Mouse (Mus musculus): ENCODE measurements at regions not wholly inside any gene's neighbourhood (a gene's known extent, or its start where the extent isn't known, plus 50 kb on each side); places are given as distances from the start of the nearest gene placed in this dataset.

DNA sequence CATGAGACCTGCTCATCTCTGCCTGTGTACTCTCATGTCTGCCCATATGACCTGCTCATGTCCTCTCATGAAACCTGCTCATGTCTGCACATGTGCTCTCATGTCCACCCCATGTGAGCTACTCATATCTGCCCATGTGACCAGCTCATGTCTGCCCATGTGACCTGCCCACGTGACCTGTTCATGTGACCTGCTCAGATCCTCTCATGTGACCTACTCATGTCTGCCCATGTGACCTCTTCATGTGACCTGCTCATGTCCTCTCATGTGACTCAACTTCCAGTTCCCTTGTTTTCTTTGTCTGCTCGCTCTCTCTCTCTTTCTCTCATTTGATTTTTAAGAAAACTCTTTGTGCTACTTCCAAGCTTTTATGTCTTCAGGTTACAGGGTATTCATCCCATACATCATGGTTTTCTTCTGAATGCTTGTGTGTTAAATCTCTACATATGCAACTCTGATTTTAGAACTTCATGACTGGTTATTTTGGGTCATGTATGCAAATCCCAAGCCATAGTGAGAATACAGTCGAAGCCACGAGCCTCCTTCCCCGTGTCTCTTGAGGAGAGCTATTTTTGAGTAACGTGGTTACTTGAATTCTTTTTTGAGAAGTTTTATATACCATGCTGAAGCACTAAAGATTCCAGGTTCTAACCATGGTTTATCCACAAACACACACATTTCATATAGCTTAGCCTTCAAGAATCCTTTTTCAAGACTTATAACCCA is 60.7 kb upstream of the Phactr1 start:
- no peaks in the 10 kb centered on the region for H3K4me1 ChIP-seq (replicated peaks; ENCODE audit: control insufficient read depth, insufficient read depth, low read length)
- 92% methylated on average over 6 of the region's 6 CpGs for WGBS
- no peak for TF ChIP-seq CTCF (IDR thresholded peaks at IDR 0.05; ENCODE audit: borderline replicate concordance, control insufficient read depth, extremely low read depth, insufficient read depth, low read length, poor library complexity)
- TF ChIP-seq POLR2A (IDR thresholded peaks at IDR 0.05; ENCODE audit: control insufficient read depth, extremely low read depth, insufficient read depth, low read length, poor library complexity): no peak
- H3K27me3 ChIP-seq (ENCODE audit: control insufficient read depth, insufficient read depth, low read length): no peaks in the 10 kb centered on the region
- DNase-seq: no peak
- H3K27ac ChIP-seq (ENCODE audit: control insufficient read depth, insufficient read depth, low read length): no peak overlapping the region
- no peak overlapping the region for H3K4me3 ChIP-seq (ENCODE audit: control insufficient read depth, insufficient read depth, low read length)
- no peaks in the 10 kb centered on the region for H3K36me3 ChIP-seq (ENCODE audit: control insufficient read depth, insufficient read depth, low read length)

DNA sequence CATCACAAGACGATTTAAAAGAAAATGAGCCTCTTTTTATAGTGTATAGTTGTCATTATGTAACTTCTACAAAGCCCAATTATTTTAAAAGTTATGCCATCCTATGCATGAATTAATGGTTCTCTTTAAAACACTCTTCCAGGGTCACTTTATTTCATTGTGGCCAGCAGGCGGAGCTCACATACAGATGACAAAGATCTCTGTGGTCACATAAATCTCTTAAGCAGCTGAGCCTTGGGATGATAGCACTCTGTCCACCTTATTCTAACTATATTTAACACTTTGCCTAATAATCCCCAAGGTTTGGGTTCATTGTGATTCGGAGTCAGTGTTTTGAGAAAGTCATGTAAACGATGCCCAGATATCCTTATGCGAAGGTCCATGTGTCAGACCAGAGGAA is 56.9 kb upstream of the Phactr1 start:
- Histone ChIP-seq H3K27ac (ENCODE audit: control insufficient read depth, insufficient read depth, low read length) (no peak overlapping the region), H3K36me3 (ENCODE audit: control insufficient read depth, insufficient read depth, low read length) (no peaks in the 10 kb centered on the region), H3K4me3 (ENCODE audit: control insufficient read depth, insufficient read depth, low read length) (no peak overlapping the region), H3K4me1 (replicated peaks; ENCODE audit: control insufficient read depth, insufficient read depth, low read length) (no peaks in the 10 kb centered on the region), H3K27me3 (ENCODE audit: control insufficient read depth, insufficient read depth, low read length) (no peaks in the 10 kb centered on the region)
- 62% methylated on average over 5 of the region's 5 CpGs for WGBS
- TF ChIP-seq POLR2A (IDR thresholded peaks at IDR 0.05; ENCODE audit: control insufficient read depth, extremely low read depth, insufficient read depth, low read length, poor library complexity): no peak
- TF ChIP-seq CTCF (IDR thresholded peaks at IDR 0.05; ENCODE audit: borderline replicate concordance, control insufficient read depth, extremely low read depth, insufficient read depth, low read length, poor library complexity): no peak
- no peak for DNase-seq
